Mouse (Mus musculus) urinary bladder, adult 2 months (tissue): ENCODE measurements around the gene Pdcd2l. TPM values are rescaled to one million over a fixed set of nuclear protein-coding genes. Genes with fewer than 3 reads are reported as not detected.
"Not testable (repeated sequence)": the region's sequence is repeated elsewhere in the genome, so short reads cannot be mapped to it uniquely, and the experiment has no call there.

Experiments used
- DNase-seq: peaks from one replicate; pipeline ENCODE4 v3.0.0; 2022; ENCODE audit warnings: low spot score
- polyA plus RNA-seq: library from polyadenylated mRNA; depleted of rRNA; stranded (reverse); fragments of >200 nt; gene quantifications from 2 replicates; pipeline ENCODE4 v1.2.3, GENCODE M21; 2012

Gene Pdcd2l
- polyA plus RNA-seq, 1 experiment, result 44.6 TPM

- no peak for DNase-seq
Measured at GRCm38 (mm10) chr7:34213281-34213680, 16.8 kb upstream of the Pdcd2l start.

GRCm38 (mm10) chr7:34208027-34208745 is 11.7 kb upstream of the Pdcd2l start:
- no peak for DNase-seq

- no peak for DNase-seq
Measured at GRCm38 (mm10) chr7:34206331-34206730, 9.9 kb upstream of the Pdcd2l start.

- not testable (repeated sequence) for DNase-seq
Measured at GRCm38 (mm10) chr7:34202147-34202546, 5.7 kb upstream of the Pdcd2l start.

GRCm38 (mm10) chr7:34200829-34201228 is 4.4 kb upstream of the Pdcd2l start:
- no peak for DNase-seq

- no peak for DNase-seq
Measured at GRCm38 (mm10) chr7:34198346-34198745, 1.9 kb upstream of the Pdcd2l start.

- no peak for DNase-seq
Measured at GRCm38 (mm10) chr7:34195632-34196031, 829 bp downstream of the Pdcd2l start.

- DNase-seq, result no peak
Measured at GRCm38 (mm10) chr7:34192825-34193224, 3.6 kb downstream of the Pdcd2l start.

- no peak for DNase-seq
Measured at GRCm38 (mm10) chr7:34189376-34189989, 7.0 kb downstream of the Pdcd2l start.

GRCm38 (mm10) chr7:34183794-34184193 is 12.7 kb downstream of the Pdcd2l start:
- no peak for DNase-seq

- DNase-seq, result peak; percentile 35
Measured at GRCm38 (mm10) chr7:34183356-34183755, 13.1 kb downstream of the Pdcd2l start.

- not testable (repeated sequence) for DNase-seq
Measured at GRCm38 (mm10) chr7:34176241-34176640, 20.2 kb downstream of the Pdcd2l start.

- DNase-seq, result no peak
Measured at GRCm38 (mm10) chr7:34172251-34172650, 24.2 kb downstream of the Pdcd2l start.

GRCm38 (mm10) chr7:34169454-34169853 is 27.0 kb downstream of the Pdcd2l start, which contains the start of gene Uba2:
Uba2 (minus strand) TSS chr7:34169599.
- no peak for DNase-seq

- peak; percentile 89 for DNase-seq
Measured at GRCm38 (mm10) chr7:34168470-34169251, 27.8 kb downstream of the Pdcd2l start.

GRCm38 (mm10) chr7:34167766-34168469 is 28.5 kb downstream of the Pdcd2l start:
- no peak for DNase-seq

- no peak for DNase-seq
Measured at GRCm38 (mm10) chr7:34166850-34167249, 29.6 kb downstream of the Pdcd2l start.

- DNase-seq, result no peak
Measured at GRCm38 (mm10) chr7:34165999-34166398, 30.5 kb downstream of the Pdcd2l start.

- no peak for DNase-seq
Measured at GRCm38 (mm10) chr7:34164671-34165070, 31.8 kb downstream of the Pdcd2l start.

- no peak for DNase-seq
Measured at GRCm38 (mm10) chr7:34159167-34159566, 37.3 kb downstream of the Pdcd2l start.

- no peak for DNase-seq
Measured at GRCm38 (mm10) chr7:34157994-34158393, 38.5 kb downstream of the Pdcd2l start.

GRCm38 (mm10) chr7:34147193-34147592 is 49.3 kb downstream of the Pdcd2l start:
- DNase-seq, result no peak
